Mouse (Mus musculus): ENCODE data around the gene Hdgf. TPM values are rescaled to one million over a fixed set of nuclear protein-coding genes. Genes with fewer than 3 reads are reported as not detected.

Hdgf gene
- total RNA-seq, 2 experiments from 2014 or later: 88.2 to 91.9 TPM

DNA sequence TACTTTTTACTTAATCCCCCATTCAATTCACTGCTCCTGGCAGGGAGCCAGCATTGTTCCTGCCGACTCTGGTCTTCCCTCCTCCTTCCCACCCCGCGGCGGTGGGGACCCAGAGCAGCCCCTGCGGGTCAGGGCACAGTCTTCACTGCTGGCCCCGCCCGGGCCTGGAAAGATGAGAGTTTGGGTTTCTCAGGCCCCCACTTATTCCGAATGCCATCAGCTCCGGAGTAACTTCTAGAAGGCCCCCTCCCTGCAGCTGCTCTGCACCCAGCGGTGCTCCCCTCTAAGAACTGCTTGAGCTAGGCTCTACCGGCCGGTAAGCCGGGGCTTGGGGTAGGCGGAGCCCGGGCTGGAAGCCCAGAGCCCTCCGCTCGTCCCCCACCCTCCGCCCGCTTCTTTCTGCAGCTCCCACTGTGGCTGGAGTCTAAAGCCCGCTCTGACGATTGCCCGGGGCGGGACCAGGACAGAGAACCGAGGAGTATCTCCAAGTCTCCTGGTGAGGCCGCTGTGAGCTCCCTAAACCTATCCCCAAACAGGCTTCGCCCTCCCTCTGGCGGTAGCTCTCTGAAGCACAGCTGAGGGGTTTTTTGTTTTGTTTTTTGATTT is 54.6 kb downstream of the Hdgf start:
- intact Hi-C loops (cut with DNase I): loop anchor here (1.0 to 5.0 kb wide), 2 partner anchors 25 to 37 kb away; no protein-coding TSS in a partner anchor
- DNase-seq: peak; percentile 89 to 91

Other genes starting within 250 kb of the Hdgf start
- gene Lrrc71, start 157.7 kb upstream of the Hdgf start, total RNA-seq (2021): under 1 TPM; 0.44 to 0.48 TPM
- gene Ntrk1, start 111.2 kb upstream of the Hdgf start, total RNA-seq (2021): under 1 TPM; 0.29 to 0.31 TPM
- gene Insrr, start 109.4 kb upstream of the Hdgf start, total RNA-seq (2021): under 1 TPM; 0.24 TPM
- gene Pear1, start 82.0 kb upstream of the Hdgf start, total RNA-seq (2021): 10 to 100 TPM; 25.5 to 32.4 TPM
- 1 to 10 TPM in 1 of 2 experiments, under 1 TPM in 1; 0.14 to 2.2 TPM for gene Sh2d2a, start 59.6 kb upstream of the Hdgf start, total RNA-seq (2021)
- gene Prcc, start 20.7 kb upstream of the Hdgf start, total RNA-seq (2021): 10 to 100 TPM; 47.8 to 49.3 TPM
- gene Mrpl24, start 13.2 kb downstream of the Hdgf start, total RNA-seq (2021): 10 to 100 TPM; 65.8 to 71.0 TPM
- 10 to 100 TPM; 15.7 TPM for gene Isg20l2, start 24.0 kb downstream of the Hdgf start, total RNA-seq (2021)
- 1 to 10 TPM; 6.9 to 8.5 TPM for gene Rrnad1, start 24.4 kb downstream of the Hdgf start, total RNA-seq (2021)
- gene Crabp2, start 42.3 kb downstream of the Hdgf start, total RNA-seq (2021): under 1 TPM; 0.31 to 0.56 TPM
- 10 to 100 TPM; 32.5 to 39.0 TPM for gene Nes, start 64.8 kb downstream of the Hdgf start, total RNA-seq (2021)
- gene Bcan, start 93.9 kb downstream of the Hdgf start, total RNA-seq (2021): under 1 TPM; 0.15 to 0.29 TPM
- gene Hapln2, start 121.3 kb downstream of the Hdgf start, total RNA-seq (2021): not detected
- 1 to 10 TPM; 6.6 to 9.0 TPM for gene Gpatch4, start 136.8 kb downstream of the Hdgf start, total RNA-seq (2021)
- 10 to 100 TPM; 61.0 to 61.1 TPM for gene Naxe, start 152.2 kb downstream of the Hdgf start, total RNA-seq (2021)
- gene Ttc24, start 172.0 kb downstream of the Hdgf start, total RNA-seq (2021): not detected
- 1 to 10 TPM; 3.8 to 7.2 TPM for gene Iqgap3, start 175.7 kb downstream of the Hdgf start, total RNA-seq (2021)
- 100 to 1,000 TPM; 128 to 130 TPM for gene Mef2d, start 236.1 kb downstream of the Hdgf start, total RNA-seq (2021)

Data from heart, postnatal 14 days (tissue).